Mouse (Mus musculus) cerebellum, adult 9-10 months (tissue): ENCODE results near the gene Arhgap20.

Experiments
- DNase-seq: peaks from one replicate; pipeline ENCODE4 v3.0.0; 2022

Arhgap20 gene

GRCm38 (mm10) chr9:51799156-51799555, 34.0 kb downstream of the Arhgap20 start:
- no peak for DNase-seq

GRCm38 (mm10) chr9:51807272-51807671, 42.1 kb downstream of the Arhgap20 start:
- no peak for DNase-seq

GRCm38 (mm10) chr9:51812931-51813330, 47.8 kb downstream of the Arhgap20 start:
- no peak for DNase-seq

GRCm38 (mm10) chr9:51824516-51824915, 59.4 kb downstream of the Arhgap20 start:
- no peak for DNase-seq

GRCm38 (mm10) chr9:51831596-51831995, 66.5 kb downstream of the Arhgap20 start:
- no peak for DNase-seq

GRCm38 (mm10) chr9:51832368-51832767, 67.2 kb downstream of the Arhgap20 start:
- DNase-seq: no peak

GRCm38 (mm10) chr9:51837716-51838115, 72.6 kb downstream of the Arhgap20 start:
- no peak for DNase-seq

- peak; percentile 11 for DNase-seq
Measured at GRCm38 (mm10) chr9:51843216-51843615, 78.1 kb downstream of the Arhgap20 start.

- DNase-seq: no peak
Measured at GRCm38 (mm10) chr9:51845796-51846195, 80.7 kb downstream of the Arhgap20 start.

- DNase-seq: no peak
Measured at GRCm38 (mm10) chr9:51853772-51854171, 88.6 kb downstream of the Arhgap20 start.

GRCm38 (mm10) chr9:51864273-51864672, 99.1 kb downstream of the Arhgap20 start:
- no peak for DNase-seq

GRCm38 (mm10) chr9:51866634-51867033, 101.5 kb downstream of the Arhgap20 start:
- no peak for DNase-seq

GRCm38 (mm10) chr9:51869056-51869455, 103.9 kb downstream of the Arhgap20 start:
- no peak for DNase-seq

- no peak for DNase-seq
Measured at GRCm38 (mm10) chr9:51874348-51874747, 109.2 kb downstream of the Arhgap20 start.

- DNase-seq: no peak
Measured at GRCm38 (mm10) chr9:51875531-51875930, 110.4 kb downstream of the Arhgap20 start.

- DNase-seq: no peak
Measured at GRCm38 (mm10) chr9:51881386-51881785, 116.2 kb downstream of the Arhgap20 start.

- no peak for DNase-seq
Measured at GRCm38 (mm10) chr9:51881881-51882280, 116.7 kb downstream of the Arhgap20 start.

GRCm38 (mm10) chr9:51883319-51883718, 118.2 kb downstream of the Arhgap20 start:
- no peak for DNase-seq

- no peak for DNase-seq
Measured at GRCm38 (mm10) chr9:51892921-51893320, 127.8 kb downstream of the Arhgap20 start.
